Mouse (Mus musculus) E14TG2a.4 (cell line): Measurements from ENCODE around the gene Gramd1b.
A peak's percentile ranks its signal among the peaks of the same experiment; 100 is the strongest.

Experiments
- H3K27me3 ChIP-seq: 2 replicates; pipeline ENCODE4 v1.6.1; 2014; ENCODE audit warnings: low read length, control low read depth; ENCODE audit not compliant: insufficient read depth
- H3K36me3 ChIP-seq: 2 replicates; pipeline ENCODE4 v1.6.1; 2014; ENCODE audit warnings: low read length, control low read depth; ENCODE audit not compliant: insufficient read depth
- H3K4me1 ChIP-seq: replicated peaks from 2 replicates; pipeline ENCODE4 v1.6.1; 2014; ENCODE audit warnings: low read depth, low read length, control low read depth
- H3K4me3 ChIP-seq: replicated peaks from 2 replicates; pipeline ENCODE4 v1.5.1; 2014; ENCODE audit warnings: mild to moderate bottlenecking, low read length
- H3K9me3 ChIP-seq: 2 replicates; pipeline ENCODE4 v1.6.1; 2014; ENCODE audit warnings: low read length, control low read depth
- CTCF ChIP-seq: conservative IDR thresholded peaks from 2 replicates; pipeline ENCODE4 v1.5.1; 2014; ENCODE audit warnings: low read length
- NANOG ChIP-seq: IDR thresholded peaks from 2 replicates; pipeline ENCODE4 v1.6.1; 2014; ENCODE audit warnings: borderline replicate concordance, low read length, mixed read lengths
- POU5F1 ChIP-seq: IDR thresholded peaks from 2 replicates; pipeline ENCODE4 v1.6.1; 2014; ENCODE audit warnings: low read length, borderline replicate concordance

Gene Gramd1b

GRCm38 (mm10) chr9:40401818-40402217 lies 129.4 kb downstream of the Gramd1b start:
- H3K4me1 ChIP-seq: peaks cover 84% of the 10 kb centered on the region
- no peaks in the 10 kb centered on the region for H3K9me3 ChIP-seq
- TF ChIP-seq CTCF: no peak
- no peak for TF ChIP-seq POU5F1
- TF ChIP-seq NANOG: no peak
- H3K4me3 ChIP-seq: no peak overlapping the region
- peaks cover 8% of the 10 kb centered on the region; the same call in 1 of the 2 replicates for H3K36me3 ChIP-seq
- no peaks in the 10 kb centered on the region for H3K27me3 ChIP-seq

GRCm38 (mm10) chr9:40400854-40401253 lies 130.3 kb downstream of the Gramd1b start:
- TF ChIP-seq POU5F1 (no peak), NANOG (no peak)
- peaks cover 8% of the 10 kb centered on the region; the same call in 1 of the 2 replicates for H3K36me3 ChIP-seq
- H3K4me1 ChIP-seq: peaks cover 83% of the 10 kb centered on the region
- no peaks in the 10 kb centered on the region for H3K9me3 ChIP-seq
- H3K27me3 ChIP-seq: no peaks in the 10 kb centered on the region
- no peak overlapping the region for H3K4me3 ChIP-seq

- H3K4me3 ChIP-seq: no peak overlapping the region
- H3K9me3 ChIP-seq: no peaks in the 10 kb centered on the region
- H3K27me3 ChIP-seq: no peaks in the 10 kb centered on the region
- no peak for TF ChIP-seq POU5F1
- TF ChIP-seq NANOG: no peak
- no peak for TF ChIP-seq CTCF
- peaks cover 8% of the 10 kb centered on the region; the same call in 1 of the 2 replicates for H3K36me3 ChIP-seq
- H3K4me1 ChIP-seq: peaks cover 79% of the 10 kb centered on the region
Measured at GRCm38 (mm10) chr9:40400171-40400570, 131.0 kb downstream of the Gramd1b start.

- H3K36me3 ChIP-seq: peaks cover 8% of the 10 kb centered on the region; the same call in 1 of the 2 replicates
- H3K4me3 ChIP-seq: no peak overlapping the region
- no peaks in the 10 kb centered on the region for H3K9me3 ChIP-seq
- peaks cover 72% of the 10 kb centered on the region for H3K4me1 ChIP-seq
- H3K27me3 ChIP-seq: no peaks in the 10 kb centered on the region
- TF ChIP-seq POU5F1 (no peak), CTCF (no peak), NANOG (no peak)
Measured at GRCm38 (mm10) chr9:40399359-40399932, 131.7 kb downstream of the Gramd1b start.

- TF ChIP-seq CTCF (no peak), POU5F1 (no peak), NANOG (peak; percentile 93)
- Histone ChIP-seq H3K27me3 (no peaks in the 10 kb centered on the region), H3K4me1 (peaks cover 69% of the 10 kb centered on the region), H3K4me3 (peak overlapping the region; percentile 72), H3K36me3 (peaks cover 8% of the 10 kb centered on the region; the same call in 1 of the 2 replicates), H3K9me3 (no peaks in the 10 kb centered on the region)
Measured at GRCm38 (mm10) chr9:40397471-40398245, 133.5 kb downstream of the Gramd1b start.

GRCm38 (mm10) chr9:40397036-40397435 lies 134.1 kb downstream of the Gramd1b start:
- H3K36me3 ChIP-seq: peaks cover 8% of the 10 kb centered on the region; the same call in 1 of the 2 replicates
- no peak for TF ChIP-seq CTCF
- no peak for TF ChIP-seq NANOG
- TF ChIP-seq POU5F1: no peak
- no peaks in the 10 kb centered on the region for H3K9me3 ChIP-seq
- peak overlapping the region; percentile 72 for H3K4me3 ChIP-seq
- no peaks in the 10 kb centered on the region for H3K27me3 ChIP-seq
- H3K4me1 ChIP-seq: peaks cover 70% of the 10 kb centered on the region

- Histone ChIP-seq H3K36me3 (0 out of 2 replicates have a peak, but pooled peaks cover under 1% of the 10 kb centered on the region), H3K27me3 (no peaks in the 10 kb centered on the region), H3K4me3 (no peak overlapping the region), H3K4me1 (peaks cover 70% of the 10 kb centered on the region), H3K9me3 (no peaks in the 10 kb centered on the region)
- TF ChIP-seq POU5F1 (no peak), NANOG (no peak), CTCF (no peak)
Measured at GRCm38 (mm10) chr9:40396171-40396570, 135.0 kb downstream of the Gramd1b start.

- Histone ChIP-seq H3K36me3 (no peaks in the 10 kb centered on the region), H3K27me3 (no peaks in the 10 kb centered on the region), H3K9me3 (no peaks in the 10 kb centered on the region), H3K4me3 (peak overlapping the region; percentile 74), H3K4me1 (peaks cover 50% of the 10 kb centered on the region)
- TF ChIP-seq POU5F1 (no peak), CTCF (0 out of 2 replicates have a peak, but pooled peaks have one; percentile 24), NANOG (no peak)
Measured at GRCm38 (mm10) chr9:40391852-40392695, 139.1 kb downstream of the Gramd1b start.
